Mouse (Mus musculus) megakaryocyte, embryonic 14.5 days (primary cell): ENCODE measurements around the gene Hmcn1. TPM values are rescaled to one million over a fixed set of nuclear protein-coding genes. Genes with fewer than 3 reads are reported as not detected.

Source experiments
- H3K27me3 ChIP-seq: replicated peaks from 2 replicates; pipeline ENCODE3; 2012; ENCODE audit warnings: inconsistent platforms
- H3K36me3 ChIP-seq: replicated peaks from 2 replicates; pipeline ENCODE3; 2012; ENCODE audit warnings: low read length, inconsistent platforms, mixed read lengths
- H3K4me1 ChIP-seq: 2 replicates; pipeline ENCODE4 v1.6.1; 2012; ENCODE audit warnings: inconsistent platforms
- H3K4me3 ChIP-seq: replicated peaks from 2 replicates; pipeline ENCODE3; 2012; ENCODE audit warnings: moderate library complexity, mild to moderate bottlenecking, inconsistent platforms
- H3K9me3 ChIP-seq: 2 replicates; pipeline ENCODE4 v1.6.1; 2012; ENCODE audit warnings: inconsistent platforms
- FLI1 ChIP-seq: IDR thresholded peaks from 2 replicates; pipeline ENCODE4 v1.6.1; 2012; ENCODE audit warnings: low read length, inconsistent platforms, mixed read lengths
- GATA1 ChIP-seq: IDR thresholded peaks from 3 replicates; pipeline ENCODE4 v1.6.1; 2012; ENCODE audit warnings: mixed read lengths, low read length, inconsistent platforms, borderline replicate concordance
- polyA plus RNA-seq: library from polyadenylated mRNA; stranded (reverse); fragments of >175 nt; gene quantifications from 2 replicates; pipeline ENCODE4 v1.2.3, GENCODE M21; 2012; ENCODE audit warnings: low replicate concordance; ENCODE audit not compliant: insufficient read depth

Hmcn1 gene
- polyA plus RNA-seq, 1 experiment = not detected

GRCm38 (mm10) chr1:150948911-150949310 lies 44.3 kb downstream of the Hmcn1 start:
- H3K27me3 ChIP-seq = no peaks in the 10 kb centered on the region
- H3K36me3 ChIP-seq = no peaks in the 10 kb centered on the region
- no peak for TF ChIP-seq GATA1
- TF ChIP-seq FLI1 = no peak
- no peaks in the 10 kb centered on the region for H3K4me1 ChIP-seq
- peaks cover 7% of the 10 kb centered on the region; the same call in 1 of the 2 replicates for H3K9me3 ChIP-seq
- no peak overlapping the region for H3K4me3 ChIP-seq

DNA sequence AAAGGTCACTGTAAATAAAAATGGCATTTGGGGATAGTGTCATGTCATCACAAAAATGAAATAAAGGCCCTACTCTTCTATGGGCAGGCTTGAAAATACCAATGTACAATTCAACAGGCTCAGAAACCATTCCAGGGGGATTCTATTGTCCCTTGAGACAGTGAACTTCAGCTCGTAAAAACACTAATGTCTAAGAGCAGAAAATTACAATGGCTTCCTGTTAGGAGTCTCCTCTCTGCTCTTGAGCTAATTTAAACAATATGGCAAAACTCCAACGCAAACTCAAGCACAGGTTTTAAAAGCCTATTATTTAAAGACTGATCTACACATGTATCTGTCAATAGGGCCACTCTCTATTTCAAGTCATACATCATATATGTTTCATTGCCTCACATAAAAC lies 49.6 kb downstream of the Hmcn1 start:
- TF ChIP-seq GATA1 (no peak), FLI1 (no peak)
- H3K27me3 ChIP-seq = no peaks in the 10 kb centered on the region

GRCm38 (mm10) chr1:150942143-150942542 lies 51.1 kb downstream of the Hmcn1 start:
- Histone ChIP-seq H3K36me3 (no peaks in the 10 kb centered on the region), H3K4me1 (no peaks in the 10 kb centered on the region), H3K9me3 (peaks cover 9% of the 10 kb centered on the region; the same call in 1 of the 2 replicates), H3K27me3 (no peaks in the 10 kb centered on the region), H3K4me3 (no peak overlapping the region)
- TF ChIP-seq GATA1 (no peak), FLI1 (no peak)

More for the DNA sequence above, 49.6 kb downstream of the Hmcn1 start:
- Histone ChIP-seq H3K4me3 (no peak overlapping the region), H3K36me3 (no peaks in the 10 kb centered on the region), H3K4me1 (no peaks in the 10 kb centered on the region), H3K9me3 (peaks cover 9% of the 10 kb centered on the region; the same call in 1 of the 2 replicates)

DNA sequence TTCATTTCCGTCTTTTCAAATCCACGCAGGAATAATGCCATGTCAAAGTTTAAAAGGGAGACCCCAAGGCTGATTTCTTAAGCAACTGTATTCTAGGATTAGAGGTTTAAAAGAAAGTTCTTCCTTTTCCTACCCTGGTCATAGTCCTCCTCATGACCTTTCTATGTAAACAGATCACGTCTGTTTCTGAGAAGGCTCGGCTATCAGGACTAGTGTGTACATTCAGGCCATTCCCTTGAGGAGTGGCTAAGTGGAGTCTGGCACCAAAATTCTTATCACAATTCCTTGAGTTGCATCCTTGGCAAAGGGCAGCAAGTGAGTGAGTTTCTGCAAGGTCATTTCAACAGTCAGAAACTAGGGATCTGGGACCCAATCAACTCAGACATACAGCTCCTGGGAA lies 56.4 kb downstream of the Hmcn1 start:
- Histone ChIP-seq H3K4me3 (no peak overlapping the region), H3K27me3 (no peaks in the 10 kb centered on the region), H3K9me3 (no peaks in the 10 kb centered on the region), H3K4me1 (no peaks in the 10 kb centered on the region), H3K36me3 (no peaks in the 10 kb centered on the region)
- no peak for TF ChIP-seq GATA1
- TF ChIP-seq FLI1 = no peak

DNA sequence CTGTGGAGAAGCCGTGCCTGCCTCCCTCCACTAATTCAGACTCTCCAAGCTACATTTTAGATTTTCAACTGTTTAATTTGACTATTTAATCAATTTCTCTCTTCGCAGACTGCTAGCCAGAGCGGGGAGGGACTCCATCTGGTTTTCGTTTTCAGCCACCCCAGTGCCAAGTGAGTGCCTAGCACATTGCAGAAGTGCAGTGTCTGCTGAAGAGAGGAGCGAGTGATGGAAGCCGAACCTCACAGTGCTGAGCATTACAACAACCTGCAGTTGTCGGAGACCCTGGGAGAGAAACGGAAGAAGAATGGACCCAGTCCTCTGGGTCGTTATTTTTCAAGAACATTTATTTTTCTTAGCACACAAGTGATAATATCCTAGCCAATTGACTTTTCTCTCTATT lies 59.6 kb downstream of the Hmcn1 start:
- TF ChIP-seq GATA1 (no peak), FLI1 (no peak)
- H3K9me3 ChIP-seq = no peaks in the 10 kb centered on the region

DNA sequence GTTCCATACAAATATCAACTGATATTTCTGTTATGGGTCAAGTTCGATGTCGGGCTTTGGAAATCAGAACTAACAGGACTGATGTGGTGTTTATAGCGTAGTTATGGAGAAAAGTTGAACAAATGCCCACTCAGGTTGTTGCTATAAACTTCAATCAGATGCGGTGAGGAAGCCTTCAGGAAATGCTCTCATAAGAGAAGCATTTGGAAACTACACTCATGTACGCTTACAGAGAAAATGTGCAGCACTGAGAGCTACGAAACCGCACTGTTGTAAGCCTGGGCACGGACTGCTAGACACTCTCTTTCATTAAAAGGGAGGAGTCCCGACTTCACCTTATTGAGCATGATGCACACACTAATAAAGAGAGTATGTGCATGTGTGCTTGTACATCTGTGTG lies 72.4 kb downstream of the Hmcn1 start:
- TF ChIP-seq GATA1 (no peak), FLI1 (no peak)
- Histone ChIP-seq H3K4me3 (no peak overlapping the region), H3K27me3 (no peaks in the 10 kb centered on the region), H3K4me1 (no peaks in the 10 kb centered on the region), H3K9me3 (no peaks in the 10 kb centered on the region), H3K36me3 (no peaks in the 10 kb centered on the region)

More for the DNA sequence above, 59.6 kb downstream of the Hmcn1 start:
- Histone ChIP-seq H3K27me3 (no peaks in the 10 kb centered on the region), H3K36me3 (no peaks in the 10 kb centered on the region), H3K4me1 (no peaks in the 10 kb centered on the region), H3K4me3 (no peak overlapping the region)

- Histone ChIP-seq H3K27me3 (no peaks in the 10 kb centered on the region), H3K36me3 (no peaks in the 10 kb centered on the region), H3K4me3 (no peak overlapping the region), H3K4me1 (no peaks in the 10 kb centered on the region), H3K9me3 (no peaks in the 10 kb centered on the region)
- no peak for TF ChIP-seq GATA1
- TF ChIP-seq FLI1 = no peak
Measured at GRCm38 (mm10) chr1:150920276-150920675, 73.0 kb downstream of the Hmcn1 start.

DNA sequence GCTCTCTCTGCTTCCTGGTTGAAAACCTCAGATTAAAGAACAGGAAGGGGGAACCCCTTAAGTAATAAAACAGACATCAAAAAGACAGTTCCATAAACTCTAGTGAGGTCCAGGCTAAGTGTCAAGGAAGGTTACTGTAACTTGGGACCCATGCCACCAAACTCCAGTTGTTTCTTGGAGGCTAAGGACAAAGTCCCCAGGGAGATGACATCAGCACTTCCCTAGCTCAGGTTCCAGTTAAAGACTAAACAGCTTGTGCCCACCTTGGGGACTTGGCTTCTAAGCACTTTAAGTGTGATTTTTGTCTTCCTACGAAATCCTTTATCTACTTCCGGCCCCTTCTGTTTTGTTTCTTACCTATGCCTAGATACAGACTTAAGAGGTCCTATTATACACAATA lies 78.3 kb downstream of the Hmcn1 start:
- TF ChIP-seq GATA1 (no peak), FLI1 (no peak)
- no peaks in the 10 kb centered on the region for H3K36me3 ChIP-seq
- H3K4me1 ChIP-seq = peaks cover 3% of the 10 kb centered on the region; the same call in 1 of the 2 replicates
- no peaks in the 10 kb centered on the region for H3K27me3 ChIP-seq
- H3K9me3 ChIP-seq = 0 out of 2 replicates have a peak, but pooled peaks cover 3% of the 10 kb centered on the region
- H3K4me3 ChIP-seq = no peak overlapping the region

GRCm38 (mm10) chr1:150913586-150914136 lies 79.6 kb downstream of the Hmcn1 start:
- H3K36me3 ChIP-seq = no peaks in the 10 kb centered on the region
- H3K27me3 ChIP-seq = no peaks in the 10 kb centered on the region
- peaks cover 3% of the 10 kb centered on the region; the same call in 1 of the 2 replicates for H3K4me1 ChIP-seq
- no peak overlapping the region for H3K4me3 ChIP-seq
- TF ChIP-seq GATA1 (no peak), FLI1 (no peak)
- H3K9me3 ChIP-seq = 0 out of 2 replicates have a peak, but pooled peaks cover 3% of the 10 kb centered on the region

- no peak overlapping the region for H3K4me3 ChIP-seq
- no peaks in the 10 kb centered on the region for H3K36me3 ChIP-seq
- no peaks in the 10 kb centered on the region for H3K4me1 ChIP-seq
- H3K27me3 ChIP-seq = no peaks in the 10 kb centered on the region
- H3K9me3 ChIP-seq = 0 out of 2 replicates have a peak, but pooled peaks cover 3% of the 10 kb centered on the region
- TF ChIP-seq FLI1 (no peak), GATA1 (no peak)
Measured at GRCm38 (mm10) chr1:150909642-150910041, 83.6 kb downstream of the Hmcn1 start.

DNA sequence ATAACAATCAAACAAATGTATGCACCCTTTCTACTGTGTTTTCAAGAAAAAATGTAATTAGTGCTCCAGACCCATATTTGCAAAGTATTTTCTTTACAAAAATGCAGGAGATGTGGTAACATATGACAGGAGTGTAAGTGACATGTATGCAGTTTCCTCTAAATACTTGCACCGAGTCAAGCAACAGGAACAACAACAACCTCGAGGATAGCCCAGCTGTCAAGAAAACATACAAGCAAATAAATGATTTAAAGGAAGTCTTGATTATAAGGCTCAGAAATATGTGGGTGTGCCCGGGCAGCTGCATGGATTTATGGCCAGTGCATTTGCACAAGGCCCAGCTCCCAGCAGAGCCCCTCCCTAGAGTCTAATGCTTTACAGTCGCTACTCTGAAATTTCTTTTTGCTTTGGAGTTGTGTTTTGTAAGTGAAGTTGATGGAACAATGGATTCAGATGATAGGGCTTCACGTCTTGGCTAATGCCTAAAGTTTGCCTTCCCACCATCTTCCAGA lies 99.5 kb downstream of the Hmcn1 start:
- no peak overlapping the region for H3K4me3 ChIP-seq
- no peaks in the 10 kb centered on the region for H3K9me3 ChIP-seq
- TF ChIP-seq FLI1 = no peak
- H3K27me3 ChIP-seq = no peaks in the 10 kb centered on the region
- H3K36me3 ChIP-seq = no peaks in the 10 kb centered on the region
- no peaks in the 10 kb centered on the region for H3K4me1 ChIP-seq
